Mouse (Mus musculus) skeletal muscle tissue, postnatal 0 days (tissue): ENCODE results near the gene Ssu2. TPM values are rescaled to one million over a fixed set of nuclear protein-coding genes. Genes with fewer than 3 reads are reported as not detected.

Experiments used
- polyA plus RNA-seq: library from polyadenylated mRNA; unstranded; fragments of >200 nt; fragmentation: Nextera tagmentation; extraction: Ambion mirVana; gene quantifications from 2 replicates; pipeline ENCODE4 v1.2.1, GENCODE M21; 2015

Ssu2 gene
- 5.1 and 7.4 TPM in 2 replicates for polyA plus RNA-seq

DNA sequence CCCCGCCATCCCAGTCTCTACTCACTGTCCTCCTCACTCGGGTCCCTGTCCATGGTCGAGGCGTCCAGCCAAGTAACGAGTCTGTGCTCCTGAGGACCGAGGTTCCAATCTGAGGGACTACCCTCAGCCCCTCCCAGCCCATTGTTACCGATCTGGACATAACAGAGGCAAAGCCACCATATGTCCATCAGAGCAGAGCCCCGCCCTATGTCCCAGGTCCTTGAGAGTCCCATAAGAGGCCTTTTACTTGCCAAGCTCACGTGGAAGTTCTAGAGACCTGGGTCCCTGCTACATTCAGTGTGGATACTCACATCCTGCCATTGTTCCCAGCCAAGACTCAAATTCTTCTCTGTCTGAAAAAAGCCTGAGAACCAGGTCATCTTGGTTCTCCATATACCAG lies at the start of gene Ssu2:
Gene Ssu2, minus strand, starts transcription at position 77 of the 400 bp plus-strand sequence.

Other genes with a start within 250 kb of the Ssu2 start
- 199 and 248 TPM in 2 replicates for gene Lmcd1, start 114.3 kb downstream of the Ssu2 start, polyA plus RNA-seq
- 287 and 315 TPM in 2 replicates for gene Cav3, start 71.5 kb upstream of the Ssu2 start, polyA plus RNA-seq
- gene Oxtr, start 101.9 kb upstream of the Ssu2 start, polyA plus RNA-seq, result 0.10 and 0.18 TPM in 2 replicates